22 mouse cellular contexts compared by ENCODE assay signal in genomic region chr10:75291338-75291737, GRCm38 (mm10). TPM values are rescaled to one million over a fixed set of nuclear protein-coding genes. Genes with fewer than 3 reads are reported as not detected.
DNase-seq lines count a peak whose midpoint lies in the region; ATAC-seq lines count a peak whose summit lies in the region.
"Had no signal": no experiment of that assay in that cellular context is flagged by ENCODE, and none has a peak within 500 bp of the region (broad histone marks: within the 10 kb centered on the region; RNA-seq: fewer than 3 reads in every experiment).

No protein-coding gene starts in this region.

- no peak overlapping the region for H3K4me3 ChIP-seq in liver, embryonic 11.5 days (ENCODE audit: low read depth, low read length)
- no peak overlapping the region for H3K4me3 ChIP-seq in liver, embryonic 13.5 days (replicated peaks)
- H3K4me3 ChIP-seq: forebrain, embryonic 10.5 days; forebrain, embryonic 13.5 days; heart, adult 2 months; heart, embryonic 10.5 days; heart, embryonic 13.5 days; hindbrain, embryonic 15.5 days had no signal

- no peak overlapping the region for H3K4me2 ChIP-seq in liver, embryonic 11.5 days
- no peak overlapping the region for H3K4me2 ChIP-seq in liver, embryonic 13.5 days
- H3K4me2 ChIP-seq: forebrain, embryonic 13.5 days; heart, embryonic 13.5 days; hindbrain, embryonic 15.5 days had no signal

- peak; percentile 76 for ATAC-seq in liver, embryonic 11.5 days (replicated peaks; ENCODE audit: low FRiP score)
- ATAC-seq in liver, embryonic 13.5 days (ENCODE audit: low read depth): peak; percentile 68
- ATAC-seq in megakaryocyte-erythroid progenitor cell, adult 5-6 weeks (replicated peaks; ENCODE audit: low FRiP score, low TSS enrichment, poor library complexity, severe bottlenecking): peak; percentile 75
- ATAC-seq: activated CD4-positive, CD25-positive, alpha-beta regulatory T cell, adult 4 months; forebrain, embryonic 13.5 days; forebrain, embryonic 16.5 days had no signal

- H3K9ac ChIP-seq in liver, embryonic 11.5 days (ENCODE audit: low read depth, low read length): no peak overlapping the region
- H3K9ac ChIP-seq in liver, embryonic 13.5 days: no peak overlapping the region
- H3K9ac ChIP-seq: forebrain, embryonic 13.5 days; heart, embryonic 13.5 days; hindbrain, embryonic 15.5 days had no signal

- H3K27ac ChIP-seq in liver, embryonic 11.5 days (ENCODE audit: low read depth, low read length): no peak overlapping the region
- no peak overlapping the region for H3K27ac ChIP-seq in liver, embryonic 13.5 days
- H3K27ac ChIP-seq: forebrain, embryonic 10.5 days; forebrain, embryonic 13.5 days; heart, embryonic 10.5 days; heart, embryonic 13.5 days; hindbrain, embryonic 15.5 days had no signal

- H3K4me1 ChIP-seq in liver, embryonic 11.5 days (replicated peaks; ENCODE audit: control insufficient read depth, insufficient read depth, low read length): 0 out of 2 replicates have a peak, but pooled peaks cover 3% of the 10 kb centered on the region
- peaks cover 13% of the 10 kb centered on the region for H3K4me1 ChIP-seq in liver, embryonic 13.5 days (replicated peaks)
- H3K4me1 ChIP-seq: forebrain, embryonic 10.5 days; forebrain, embryonic 13.5 days; hindbrain, embryonic 15.5 days had no signal

- WGBS in liver, embryonic 11.5 days: 65% methylated on average over 1 of the region's 1 CpGs
- WGBS in liver, embryonic 13.5 days (ENCODE audit: insufficient replicate concordance): 54% methylated on average over 1 of the region's 1 CpGs

- intact Hi-C loops in left cerebral cortex, postnatal 14 days (cut with DNase I): no loop called here

- peak; percentile 79 for DNase-seq in heart, adult 11 months
- DNase-seq in heart, postnatal 4 days: no peak
- DNase-seq in liver, embryonic 11.5 days (ENCODE audit: low spot score): no peak
- DNase-seq in liver: no peak
- DNase-seq in liver, embryonic 13.5 days: no peak
- no peak for DNase-seq in left cerebral cortex, postnatal 14 days (ENCODE audit: low spot score in 2 of 2)
- DNase-seq: adrenal gland, adult 8-10 months; adrenal gland, postnatal 25 days; cerebellum, adult 11-12 months; cerebellum, adult 9-10 months; cerebellum, postnatal 14 days; gastrocnemius, postnatal 25 days; heart, adult 2 months; heart, postnatal 14 days had no signal

- 0 out of 2 replicates have a peak, but pooled peaks cover 2% of the 10 kb centered on the region for H3K36me3 ChIP-seq in liver, embryonic 11.5 days (ENCODE audit: control insufficient read depth, insufficient read depth, low read length)
- H3K36me3 ChIP-seq in liver, embryonic 13.5 days: 0 out of 2 replicates have a peak, but pooled peaks cover 3% of the 10 kb centered on the region

- H3K9me3 ChIP-seq in liver, embryonic 11.5 days (ENCODE audit: control insufficient read depth, low read length): no peaks in the 10 kb centered on the region
- no peaks in the 10 kb centered on the region for H3K9me3 ChIP-seq in liver, embryonic 13.5 days (replicated peaks)
- H3K9me3 ChIP-seq: forebrain, embryonic 10.5 days; forebrain, embryonic 13.5 days; heart, embryonic 10.5 days; heart, embryonic 13.5 days; hindbrain, embryonic 15.5 days had no signal

- no peaks in the 10 kb centered on the region for H3K27me3 ChIP-seq in liver, embryonic 11.5 days (replicated peaks; ENCODE audit: control insufficient read depth, insufficient read depth, low read length)
- no peaks in the 10 kb centered on the region for H3K27me3 ChIP-seq in liver, embryonic 13.5 days
- H3K27me3 ChIP-seq: forebrain, embryonic 13.5 days; heart, embryonic 13.5 days; hindbrain, embryonic 15.5 days had no signal

RNA-seq across cellular contexts. Expression of gene Adora2a, which starts 25.3 kb away (rescaled TPM):
- total RNA-seq in heart, postnatal 4 days (2021): 10 to 100 TPM; 17.8 to 18.4 TPM
- polyA plus RNA-seq in liver, embryonic 11.5 days (2014; fragmentation: Nextera tagmentation; extraction: Ambion mirVana): 5.1 and 6.0 TPM in 2 replicates
- 1.5 and 1.7 TPM in 2 replicates for polyA plus RNA-seq in liver, embryonic 13.5 days (2015; fragmentation: Nextera tagmentation; extraction: Ambion mirVana)
- total RNA-seq in megakaryocyte-erythroid progenitor cell, adult 5-6 weeks (2014; fragmentation: Nextera tagmentation): 0.09 and 0.67 TPM in 2 replicates
- 0.28 and 0.88 TPM in 2 replicates for total RNA-seq in megakaryocyte-erythroid progenitor cell, adult 5-6 weeks (2017)
- 10 to 100 TPM; 10.3 to 15.4 TPM for total RNA-seq in left cerebral cortex, postnatal 14 days (2021)

Comparison
In these comparisons a context has a peak if more than half of its experiments do, and no peak if none do; other contexts are left out.
1. RNA of gene Adora2a, which starts 25.3 kb away (total RNA-seq): 17.8 to 18.4 TPM in heart, postnatal 4 days and 10.3 to 15.4 TPM in left cerebral cortex, postnatal 14 days; 0.09 to 0.88 TPM in megakaryocyte-erythroid progenitor cell, adult 5-6 weeks; every median in the first group is over 4 times any median in the second.
2. Peak in every context shown above with its lines, with median percentiles within 50 percentile points of each other: ATAC-seq.